Mouse (Mus musculus) urinary bladder, postnatal 14 days (tissue): Measurements from ENCODE around the gene Lancl1.

ENCODE experiments used
- DNase-seq: peaks from one replicate; pipeline ENCODE4 v3.0.0; 2021; ENCODE audit warnings: low spot score

Lancl1 gene

DNA sequence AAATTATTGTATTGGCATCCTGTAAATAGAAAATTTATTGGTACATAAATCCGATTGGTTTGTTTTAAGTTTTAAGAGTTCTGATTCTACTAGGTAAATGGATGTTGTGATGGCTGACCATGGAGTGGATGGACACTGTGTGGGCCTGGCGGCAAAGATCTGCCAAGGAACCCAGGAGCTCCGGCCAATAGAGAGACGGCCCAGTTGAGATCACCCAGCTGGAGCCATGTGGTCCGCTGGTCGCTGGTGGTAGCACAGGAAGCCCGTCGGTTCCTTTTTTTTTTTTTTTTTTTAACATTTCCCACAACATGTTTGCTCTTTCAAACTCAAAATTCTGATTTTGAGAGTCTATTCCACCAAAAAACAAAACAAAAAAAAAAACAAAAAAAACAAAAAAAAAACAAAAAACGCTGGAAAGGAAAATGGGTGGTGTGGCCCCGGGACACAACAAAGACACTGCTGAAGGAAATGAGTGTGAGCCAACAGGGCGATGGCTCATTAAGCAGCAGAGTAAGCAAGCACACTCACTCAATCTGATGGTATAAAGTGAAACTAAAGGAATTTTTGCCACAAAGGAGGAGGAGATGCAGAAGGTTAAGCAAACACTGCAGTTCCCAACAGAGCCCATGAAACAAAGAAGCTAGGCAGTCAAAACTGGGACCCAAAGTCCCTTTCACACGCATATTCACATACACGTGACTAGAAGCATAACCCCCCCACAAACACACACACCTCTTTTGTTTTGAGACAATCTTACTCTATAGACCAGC, 21.4 kb downstream of the Lancl1 start:
- no peak for DNase-seq

DNA sequence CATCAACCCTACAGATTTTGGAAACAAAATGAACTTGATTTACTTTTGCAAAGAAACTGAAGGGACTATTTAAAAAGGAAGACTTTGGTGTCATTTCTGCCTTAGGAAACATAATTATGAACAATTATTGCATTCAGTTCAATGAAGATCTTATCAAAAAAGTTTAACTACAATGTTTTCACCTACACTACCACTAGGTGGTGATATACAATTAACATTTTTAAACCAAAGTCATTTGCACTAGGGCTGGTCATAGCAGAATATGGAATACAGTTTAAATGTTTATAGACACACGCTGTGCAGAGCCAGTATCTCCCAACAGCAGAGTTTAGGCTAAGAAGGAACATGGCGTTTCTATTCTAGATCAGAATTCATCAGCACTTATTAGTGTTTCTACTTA, 24.5 kb downstream of the Lancl1 start:
- DNase-seq, result no peak

DNA sequence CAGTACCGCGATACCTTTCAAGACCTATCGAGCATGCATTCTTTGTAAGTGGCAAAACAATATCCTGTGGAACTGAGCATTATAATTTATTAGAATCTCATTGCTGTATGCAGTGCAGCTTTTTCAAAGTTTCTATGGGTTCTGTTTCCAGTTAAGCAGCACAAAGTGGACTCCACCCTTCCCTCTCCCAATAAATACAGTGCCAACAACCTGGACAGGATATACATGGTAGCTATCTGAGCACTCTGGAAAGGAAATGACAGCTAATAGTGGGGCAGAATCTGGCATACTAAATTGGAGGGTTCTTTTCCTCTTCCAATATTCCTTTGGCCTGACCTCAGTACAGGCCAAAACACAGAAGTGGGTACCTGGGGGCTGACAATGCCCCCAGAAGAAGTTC, 28.2 kb downstream of the Lancl1 start:
- DNase-seq, result no peak

DNA sequence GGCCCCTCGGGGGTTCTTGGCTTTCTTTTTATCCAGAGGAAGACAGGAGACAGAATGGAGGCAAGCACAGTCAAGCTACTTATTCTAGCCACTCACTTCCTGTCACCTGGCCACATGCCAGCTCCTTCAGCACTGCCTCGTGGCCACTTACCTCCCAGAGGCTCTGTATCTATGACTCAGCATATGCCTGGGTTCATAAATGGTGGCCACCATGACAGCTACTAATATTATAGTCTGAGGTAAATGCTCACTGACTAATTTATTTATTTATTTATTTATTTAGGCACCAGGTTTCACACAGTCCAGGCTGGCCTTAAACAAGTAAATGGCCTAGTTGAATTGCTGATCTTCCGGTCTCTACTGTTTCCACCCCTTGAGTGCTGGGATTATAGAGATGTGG, 35.0 kb downstream of the Lancl1 start:
- DNase-seq, result peak; percentile 20

DNA sequence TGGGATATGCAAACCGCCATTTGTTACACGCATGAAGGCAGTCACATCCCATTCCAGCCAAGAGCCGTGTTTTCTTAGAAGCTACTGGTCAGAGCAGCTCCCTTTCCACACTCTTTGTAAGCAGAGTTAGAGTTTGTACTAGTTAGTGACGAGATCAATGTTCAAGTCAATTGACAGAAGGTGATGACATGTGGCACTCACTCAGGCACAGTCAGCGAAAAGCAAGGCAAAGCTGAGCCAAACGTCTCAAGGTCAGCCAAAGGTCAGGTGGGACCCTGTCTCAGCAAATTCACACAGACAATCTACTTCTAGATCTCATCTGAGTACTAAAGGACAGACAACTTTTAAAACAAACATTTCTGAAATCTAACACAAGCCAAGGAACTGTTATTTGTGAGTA, 36.4 kb downstream of the Lancl1 start:
- DNase-seq, result no peak

DNA sequence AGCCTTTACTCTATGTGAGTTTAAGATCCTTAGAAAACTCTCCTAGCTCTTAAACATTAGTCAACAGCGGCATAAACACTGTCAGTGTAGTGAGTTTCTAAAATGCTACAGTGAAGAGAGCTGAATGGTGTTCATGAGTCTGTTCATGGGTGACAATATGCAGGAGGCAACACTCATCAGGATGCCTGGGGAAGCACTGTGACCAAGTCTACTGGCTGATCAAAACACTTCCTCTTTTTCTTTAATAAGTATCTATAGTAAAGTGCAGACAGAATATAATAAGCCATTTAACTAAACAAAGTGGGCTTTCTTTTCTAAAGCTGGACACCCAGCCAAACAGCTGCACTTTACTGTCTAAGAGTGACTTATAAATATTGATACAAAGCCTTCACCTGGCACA, 37.3 kb downstream of the Lancl1 start:
- DNase-seq, result no peak

DNA sequence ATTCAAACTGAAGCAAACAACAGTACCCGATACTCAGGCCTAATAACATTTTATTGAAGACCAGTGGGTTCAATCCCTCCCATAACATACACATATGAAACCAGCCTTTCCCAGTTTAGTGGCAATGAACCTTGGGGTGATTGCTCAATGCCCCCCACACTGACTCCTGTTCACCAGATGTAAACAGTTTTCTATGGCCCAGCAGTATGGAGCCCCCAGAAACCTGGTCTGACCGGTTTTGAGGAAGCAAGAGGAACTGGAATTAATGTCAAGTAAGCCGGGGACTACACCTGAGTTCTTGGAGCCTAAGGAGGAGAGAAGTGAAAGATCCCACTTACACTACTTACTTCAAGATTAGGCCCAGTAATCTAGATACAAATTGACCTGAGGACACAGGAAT, 38.2 kb downstream of the Lancl1 start:
- DNase-seq, result no peak

DNA sequence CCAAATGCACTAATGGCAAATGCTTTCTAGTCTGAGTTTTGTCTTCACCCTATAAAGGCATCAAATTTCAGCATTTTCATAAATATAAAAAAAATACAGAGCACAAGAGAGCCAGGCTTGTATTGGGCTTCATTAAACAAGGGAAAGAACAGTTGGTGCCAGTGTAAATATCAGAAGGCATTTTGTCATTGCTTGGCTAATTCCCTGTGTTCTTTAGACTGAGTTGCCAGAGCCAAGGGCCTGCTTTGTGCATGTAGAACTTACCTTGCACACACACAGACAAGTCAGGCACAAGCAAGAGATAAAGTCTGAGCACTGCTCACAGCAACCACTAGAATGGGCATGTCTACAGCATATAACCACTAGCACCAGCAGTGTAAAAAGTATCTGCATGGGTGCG, 40.1 kb downstream of the Lancl1 start:
- DNase-seq, result no peak

DNA sequence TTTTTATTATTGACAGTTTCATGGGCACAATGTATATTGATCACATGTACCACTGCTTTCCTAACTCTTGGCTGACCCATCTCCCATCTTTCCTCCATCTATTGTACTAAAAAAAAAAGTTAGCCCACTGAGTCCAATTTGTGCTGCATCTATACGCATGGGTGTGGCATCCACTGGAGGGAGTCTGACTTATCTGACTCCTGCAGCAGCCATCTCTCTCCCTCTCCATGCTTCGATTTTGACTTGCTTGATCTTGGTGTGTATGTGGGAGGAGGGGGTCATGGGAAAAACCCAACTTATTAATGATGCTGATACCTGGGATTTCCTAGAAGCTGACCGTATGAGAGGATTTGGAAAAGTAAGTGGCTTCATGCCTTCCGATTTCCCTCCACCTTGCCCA, 40.5 kb downstream of the Lancl1 start:
- no peak for DNase-seq

DNA sequence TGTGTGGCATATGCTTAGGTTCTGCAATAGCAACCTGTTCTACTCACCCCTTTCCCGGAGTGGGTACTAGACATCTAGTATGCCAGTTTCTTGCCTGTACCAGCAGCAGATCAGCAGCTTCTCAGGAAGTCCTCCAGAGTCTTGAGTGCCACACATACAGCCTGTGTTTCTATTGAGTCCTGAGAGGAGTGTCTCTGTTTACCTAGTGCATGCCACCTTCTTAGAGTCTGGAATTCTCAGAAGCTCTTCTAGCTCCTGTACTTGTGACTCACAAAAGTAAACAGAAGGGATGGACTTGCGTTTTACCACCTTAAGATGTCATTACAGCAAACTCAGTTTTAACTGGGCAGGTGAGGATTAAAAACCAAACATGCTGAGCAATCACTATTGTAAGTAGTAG, 41.9 kb downstream of the Lancl1 start:
- no peak for DNase-seq

DNA sequence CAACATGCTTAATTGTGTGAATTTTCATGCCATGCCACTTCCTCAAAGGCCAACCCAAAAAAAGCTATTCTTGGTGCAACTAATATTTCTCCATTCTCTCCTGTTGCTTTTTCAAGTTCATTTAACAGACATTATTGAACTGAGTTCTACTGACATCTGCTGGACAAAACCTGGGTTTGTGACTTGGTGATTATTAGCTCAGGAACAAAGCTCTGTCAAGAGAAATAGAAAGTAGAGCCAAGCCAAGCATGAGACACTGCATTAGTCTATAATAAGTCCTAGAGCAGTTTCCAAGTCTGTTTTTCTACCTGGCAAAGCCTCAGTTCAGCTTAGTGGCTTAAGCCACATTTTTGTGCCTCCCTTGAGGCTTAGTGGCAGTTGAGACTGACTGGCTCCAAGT, 45.9 kb downstream of the Lancl1 start:
- DNase-seq, result no peak

DNA sequence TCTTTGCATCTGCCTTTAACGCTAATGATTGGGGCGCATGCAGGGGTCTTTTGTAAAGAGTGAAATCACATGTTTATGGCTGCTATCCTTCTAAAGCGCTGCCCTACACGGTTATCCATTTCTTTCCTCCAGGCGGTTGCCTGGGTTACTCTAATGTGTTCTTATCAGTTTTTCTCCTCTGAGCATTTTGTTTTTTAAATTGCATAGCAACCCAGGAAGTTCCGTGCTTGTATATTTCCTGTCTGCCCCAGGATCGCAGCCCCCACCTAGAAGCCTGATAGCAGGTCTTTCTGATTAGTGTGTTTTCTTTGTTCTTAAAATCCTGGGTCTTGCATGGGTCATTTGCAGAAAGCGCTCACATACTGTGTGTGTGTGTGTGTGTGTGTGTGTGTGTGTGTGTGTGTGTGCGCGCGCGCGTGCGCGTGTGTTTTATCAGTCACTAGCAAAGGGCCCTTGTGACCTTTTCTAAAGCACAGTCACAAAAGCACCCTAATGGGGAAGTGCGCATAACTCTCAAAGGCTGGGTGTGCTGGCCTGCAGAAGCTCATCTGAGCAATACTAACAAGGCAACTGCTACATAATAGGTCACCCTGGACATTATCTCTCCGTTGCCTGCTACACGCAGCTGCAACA, 51.0 kb downstream of the Lancl1 start:
- DNase-seq, result no peak

DNA sequence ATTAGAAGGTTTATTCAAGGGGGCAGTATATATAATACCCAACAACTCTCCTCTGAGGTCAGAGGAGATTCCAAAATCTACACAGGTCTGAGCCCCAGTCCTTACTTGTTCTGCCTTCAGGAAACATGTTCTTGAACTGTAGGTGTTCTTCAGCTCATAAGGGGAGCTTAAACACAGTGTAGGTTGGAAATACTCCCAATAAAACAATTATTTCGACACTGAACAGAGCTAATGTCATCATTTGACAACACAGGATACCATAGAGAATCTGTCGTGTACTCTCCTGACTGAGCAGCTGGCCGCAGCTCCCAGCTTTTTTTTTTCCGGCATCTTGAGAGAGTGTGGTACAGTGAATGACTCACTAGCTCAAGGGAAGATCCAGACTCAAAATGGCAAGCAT, 52.8 kb downstream of the Lancl1 start:
- no peak for DNase-seq

DNA sequence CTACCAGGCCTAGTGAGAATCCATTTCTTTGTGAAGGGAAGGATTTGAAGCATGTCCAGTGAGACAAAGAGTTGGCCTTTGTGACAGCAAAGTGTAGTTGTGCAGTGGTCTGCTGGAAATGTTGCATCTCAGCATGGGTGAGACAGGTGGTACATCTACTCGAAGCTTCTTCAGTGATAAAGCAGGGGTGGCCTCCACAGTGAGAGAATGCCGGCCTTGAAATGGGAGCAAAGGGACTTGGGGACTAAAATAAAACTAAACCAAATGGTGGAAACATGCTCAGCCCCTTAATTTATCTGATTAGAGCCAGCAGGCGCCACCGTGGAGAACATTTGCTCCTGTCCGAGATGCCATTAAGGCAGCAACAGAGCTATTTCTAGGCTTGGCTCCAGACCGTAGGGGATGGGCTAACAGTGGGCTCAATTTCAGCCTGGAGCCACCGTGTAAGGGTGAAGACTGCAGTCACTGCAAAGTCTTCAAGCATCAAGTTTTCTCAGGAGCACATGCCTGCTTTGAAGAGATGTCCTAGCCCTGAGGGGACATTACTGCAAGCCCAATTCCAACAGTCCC, 53.5 kb downstream of the Lancl1 start:
- DNase-seq, result no peak

DNA sequence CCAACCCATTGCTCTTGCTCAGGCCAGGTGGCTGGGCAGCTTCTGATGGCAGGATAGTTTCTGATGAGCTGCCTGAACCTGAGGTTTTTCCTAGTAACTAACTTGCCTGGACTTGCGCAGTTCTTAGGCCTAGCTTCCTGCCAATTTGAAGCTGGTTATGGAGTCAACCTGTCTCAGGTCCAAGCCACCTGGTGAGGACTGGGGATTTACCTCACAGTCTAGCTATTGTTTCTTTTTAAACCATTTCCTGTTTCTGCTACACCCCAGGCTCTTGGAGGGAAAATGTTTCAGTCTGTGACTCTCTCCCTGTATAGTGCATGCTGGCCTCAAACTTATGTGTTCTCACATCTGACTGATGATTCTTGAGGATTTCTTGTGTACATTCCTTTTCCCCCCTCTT, 58.5 kb downstream of the Lancl1 start:
- no peak for DNase-seq

DNA sequence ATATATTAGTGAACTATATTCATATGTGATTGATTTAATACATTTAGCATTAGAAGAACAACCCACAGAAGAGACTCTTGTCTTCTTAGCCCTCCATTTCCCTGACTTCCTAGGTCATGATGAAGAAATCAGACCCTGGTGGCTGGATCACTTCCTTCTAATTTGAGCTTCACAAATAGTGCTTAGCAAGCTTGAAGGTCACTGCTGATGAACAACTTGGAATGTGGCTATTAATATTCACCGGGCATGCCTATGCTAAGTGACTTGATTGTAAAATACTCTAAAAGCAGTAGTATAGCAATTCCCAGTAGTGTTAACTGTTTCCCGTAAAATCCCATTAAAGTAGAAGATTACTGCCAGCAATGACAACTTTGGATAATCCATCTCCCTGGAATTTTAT, 63.2 kb downstream of the Lancl1 start:
- DNase-seq, result no peak

DNA sequence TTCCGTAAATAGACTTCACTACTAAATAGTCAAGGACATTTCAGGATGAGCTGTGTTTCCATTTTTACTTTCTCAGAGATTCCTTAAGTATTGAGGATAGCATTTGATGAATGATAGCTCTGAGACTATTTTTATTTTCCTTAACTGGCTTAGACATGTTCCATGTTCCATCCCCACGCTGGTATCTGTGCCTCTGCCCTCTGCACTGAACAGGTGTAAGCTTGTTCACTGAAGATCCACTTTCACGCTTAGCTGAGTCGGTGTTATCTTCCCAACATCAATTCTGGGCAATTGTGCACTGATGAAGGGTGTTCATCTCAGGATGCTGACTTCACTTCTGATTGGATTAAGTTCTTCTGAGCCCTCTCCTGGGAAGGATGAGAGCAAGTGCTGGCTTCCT, 73.8 kb downstream of the Lancl1 start:
- DNase-seq, result no peak

DNA sequence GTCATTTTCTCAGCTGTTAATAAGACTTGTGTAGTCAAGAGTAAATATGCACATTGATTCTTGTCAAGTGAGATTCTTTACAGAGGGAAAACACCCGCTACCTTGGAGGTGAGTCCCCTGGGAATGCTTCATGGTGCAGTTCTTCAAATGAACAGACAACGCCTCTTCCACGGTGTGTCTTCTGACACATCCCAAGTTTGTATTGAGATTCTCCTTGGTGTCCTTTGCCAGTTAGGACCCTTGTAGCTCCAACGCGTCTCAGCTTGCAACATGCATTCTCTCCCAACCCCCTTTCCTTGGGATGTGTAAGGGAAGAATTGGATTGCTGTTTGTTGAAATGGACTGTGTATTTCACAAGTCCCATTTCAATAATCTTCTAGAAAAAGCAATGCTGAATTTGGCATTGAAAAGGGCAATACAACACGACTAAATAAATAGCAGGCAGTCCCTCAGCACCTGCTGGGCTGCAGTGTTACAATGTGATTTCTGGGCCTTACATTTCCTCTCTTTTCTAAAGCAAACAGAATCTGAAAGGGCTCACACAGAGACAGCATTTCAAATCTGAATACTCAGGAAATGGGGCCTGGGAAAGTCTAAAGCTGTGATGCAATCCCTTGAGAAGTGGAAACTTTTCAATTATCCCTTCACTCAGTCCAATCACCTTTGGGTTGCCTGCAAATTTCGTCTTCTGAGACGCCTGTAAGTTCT, 78.0 kb downstream of the Lancl1 start:
- no peak for DNase-seq

DNA sequence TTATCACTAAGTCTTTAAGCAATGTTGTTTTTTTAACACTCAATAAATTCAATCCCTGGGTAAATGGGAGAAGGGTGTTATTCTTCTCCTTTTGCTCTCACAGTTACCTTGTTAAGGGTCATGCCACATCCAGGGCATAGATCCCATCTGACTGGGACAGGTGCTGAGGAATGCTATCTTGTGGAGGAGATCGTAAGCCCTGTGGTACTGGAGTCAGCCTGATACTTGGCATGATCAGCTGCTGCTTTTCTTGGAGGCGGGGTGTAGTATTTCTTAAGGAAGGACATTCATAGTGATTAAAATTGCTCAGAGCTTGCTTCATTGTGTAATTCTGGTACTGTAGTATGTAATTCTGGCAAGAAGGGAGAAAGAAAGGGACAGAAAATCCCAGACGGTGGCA, 81.3 kb downstream of the Lancl1 start:
- DNase-seq, result no peak

DNA sequence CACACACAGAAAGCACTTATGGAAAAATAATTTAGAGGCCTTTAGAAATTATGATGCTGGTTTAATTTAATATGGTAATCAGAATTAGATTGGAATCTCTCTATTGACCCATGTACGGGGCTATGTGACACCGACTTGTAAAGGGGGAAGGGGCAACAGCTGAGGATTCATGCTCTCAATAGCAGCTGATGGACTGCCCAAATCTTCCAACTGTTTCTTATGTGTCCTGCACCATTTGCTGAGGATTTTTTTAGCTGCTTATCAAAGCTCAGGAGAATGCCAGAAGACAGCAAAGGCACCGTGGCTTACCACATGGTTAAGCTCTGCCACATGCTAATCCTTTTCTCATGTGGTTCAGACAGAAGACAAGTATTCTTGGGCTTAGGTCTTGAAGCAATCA, 87.6 kb downstream of the Lancl1 start:
- DNase-seq, result no peak
